Mouse (Mus musculus) right cerebral cortex, adult 2 months (tissue): ENCODE measurements around the gene Dll1.

Experiments used
- DNase-seq, 2 experiments: peaks; one replicate each; pipeline ENCODE4 v3.0.0; 2021 to 2022; ENCODE audit warnings: low spot score in 2 of 2

Gene Dll1

GRCm38 (mm10) chr17:15337906-15338305 lies 38.8 kb downstream of the Dll1 start:
- no peak for DNase-seq

DNA sequence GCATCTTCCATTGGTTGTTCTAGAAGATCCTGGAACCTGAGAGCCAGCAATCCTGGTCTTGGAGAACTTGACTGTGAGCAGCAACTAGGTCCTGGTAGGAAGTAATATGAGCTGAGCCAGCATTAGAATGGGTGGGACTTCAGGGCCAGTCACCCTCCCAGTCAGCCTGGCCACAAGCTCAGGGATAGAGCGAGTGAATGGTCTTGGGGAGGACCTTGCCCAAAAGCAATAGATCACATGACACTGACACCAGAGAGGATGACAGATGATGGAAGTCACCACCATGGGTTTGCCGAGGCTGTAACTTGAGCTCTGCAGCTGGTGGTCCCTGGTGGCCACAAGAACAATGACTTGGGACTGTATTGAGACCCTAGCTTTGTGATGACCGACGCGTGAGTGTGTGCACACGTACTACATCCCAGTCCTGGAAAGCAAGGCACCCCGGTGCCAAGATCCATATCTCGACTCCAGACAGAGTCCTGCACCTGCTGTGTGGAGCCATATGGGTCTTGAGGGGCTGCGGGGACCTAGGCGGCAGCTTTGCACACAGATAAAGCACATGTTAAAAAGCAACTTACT lies 46.8 kb downstream of the Dll1 start:
- DNase-seq = no peak

GRCm38 (mm10) chr17:15327106-15327505 lies 49.6 kb downstream of the Dll1 start:
- DNase-seq = no peak

- no peak for DNase-seq
Measured at GRCm38 (mm10) chr17:15325976-15326842, 50.5 kb downstream of the Dll1 start.

GRCm38 (mm10) chr17:15323191-15323834 lies 53.4 kb downstream of the Dll1 start:
- DNase-seq = no peak
